Mouse (Mus musculus) adrenal gland, adult 8-10 months (tissue): ENCODE data around the gene Lrrc55. TPM values are rescaled to one million over a fixed set of nuclear protein-coding genes. Genes with fewer than 3 reads are reported as not detected.
A peak's percentile ranks its signal among the peaks of the same experiment; 100 is the strongest.

Experiments used
- DNase-seq: peaks from one replicate; pipeline ENCODE4 v3.0.0; 2022
- total RNA-seq, 4 experiments: library from RNA; stranded (reverse); gene quantifications; 2 replicates each; pipeline ENCODE4 v1.2.4; 2022

Lrrc55 gene
- total RNA-seq, 4 experiments from 2014 or later, result 14.3 to 30.9 (median 24.9) TPM

- no peak for DNase-seq
These were observed 28.7 kb downstream of the Lrrc55 start for GRCm38 (mm10) chr2:85168327-85168726.

GRCm38 (mm10) chr2:85167624-85168023 lies 29.4 kb downstream of the Lrrc55 start:
- no peak for DNase-seq

GRCm38 (mm10) chr2:85163311-85164047 lies 33.5 kb downstream of the Lrrc55 start:
- DNase-seq, result peak; percentile 15

- DNase-seq, result no peak
These were observed 35.3 kb downstream of the Lrrc55 start for GRCm38 (mm10) chr2:85161638-85162093.

GRCm38 (mm10) chr2:85160901-85161637 lies 35.9 kb downstream of the Lrrc55 start:
- DNase-seq, result no peak

GRCm38 (mm10) chr2:85157382-85157781 lies 39.6 kb downstream of the Lrrc55 start:
- DNase-seq, result no peak

- no peak for DNase-seq
These were observed 40.9 kb downstream of the Lrrc55 start for GRCm38 (mm10) chr2:85156136-85156535.

- DNase-seq, result no peak
These were observed 41.7 kb downstream of the Lrrc55 start for GRCm38 (mm10) chr2:85155334-85155733.

GRCm38 (mm10) chr2:85151233-85151632 lies 45.8 kb downstream of the Lrrc55 start:
- DNase-seq, result no peak

GRCm38 (mm10) chr2:85150373-85150772 lies 46.6 kb downstream of the Lrrc55 start:
- DNase-seq, result no peak

- no peak for DNase-seq
These were observed 49.5 kb downstream of the Lrrc55 start for GRCm38 (mm10) chr2:85147481-85147880.

GRCm38 (mm10) chr2:85145346-85145745 lies 51.7 kb downstream of the Lrrc55 start:
- DNase-seq, result no peak

GRCm38 (mm10) chr2:85144908-85145307 lies 52.1 kb downstream of the Lrrc55 start:
- DNase-seq, result no peak

- DNase-seq, result no peak
These were observed 56.2 kb downstream of the Lrrc55 start for GRCm38 (mm10) chr2:85140833-85141232.

- DNase-seq, result no peak
These were observed 57.2 kb downstream of the Lrrc55 start for GRCm38 (mm10) chr2:85139846-85140245.

- no peak for DNase-seq
These were observed 57.6 kb downstream of the Lrrc55 start for GRCm38 (mm10) chr2:85139393-85139792.

GRCm38 (mm10) chr2:85138143-85138542 lies 58.9 kb downstream of the Lrrc55 start:
- no peak for DNase-seq

GRCm38 (mm10) chr2:85137601-85138140 lies 59.3 kb downstream of the Lrrc55 start:
- no peak for DNase-seq

- no peak for DNase-seq
These were observed 60.0 kb downstream of the Lrrc55 start for GRCm38 (mm10) chr2:85136831-85137520.

- DNase-seq, result no peak
These were observed 60.9 kb downstream of the Lrrc55 start, which contains the start of gene Aplnr for GRCm38 (mm10) chr2:85136089-85136488. TSS of gene Aplnr (plus strand) at chr2:85136225.

- DNase-seq, result no peak
These were observed 61.9 kb downstream of the Lrrc55 start for GRCm38 (mm10) chr2:85135099-85135498.

GRCm38 (mm10) chr2:85132204-85132603 lies 64.8 kb downstream of the Lrrc55 start:
- no peak for DNase-seq

- no peak for DNase-seq
These were observed 65.3 kb downstream of the Lrrc55 start for GRCm38 (mm10) chr2:85131724-85132123.
